Mouse (Mus musculus) cerebellum, adult 2 months (tissue): ENCODE results near the gene Def8. TPM values are rescaled to one million over a fixed set of nuclear protein-coding genes. Genes with fewer than 3 reads are reported as not detected.

Source experiments
- DNase-seq, 2 experiments: peaks; one replicate each; pipeline ENCODE4 v3.0.0; 2021
- H3K27ac ChIP-seq: fragments of 200-500 bp; 2 replicates; pipeline ENCODE4 v1.5.1; 2012; ENCODE audit warnings: low read length, control low read depth, inconsistent platforms; ENCODE audit not compliant: insufficient read depth
- H3K27me3 ChIP-seq: fragments of 200-500 bp; 2 replicates; pipeline ENCODE4 v1.6.1; 2012; ENCODE audit warnings: inconsistent platforms, mild to moderate bottlenecking, low read length, moderate library complexity; ENCODE audit not compliant: control insufficient read depth, insufficient read depth
- H3K4me1 ChIP-seq: fragments of 200-500 bp; 2 replicates; pipeline ENCODE4 v1.6.1; 2011; ENCODE audit warnings: low read length; ENCODE audit not compliant: control insufficient read depth, insufficient read depth
- H3K4me3 ChIP-seq: fragments of 200-500 bp; replicated peaks from 2 replicates; pipeline ENCODE3; 2011; ENCODE audit warnings: mild to moderate bottlenecking, low read depth, low read length, control low read depth; ENCODE audit not compliant: insufficient read depth
- CTCF ChIP-seq: fragments of 200-500 bp; IDR thresholded peaks from 2 replicates; pipeline ENCODE4 v1.5.1; 2011; ENCODE audit warnings: low read depth, mild to moderate bottlenecking, control low read depth, low read length, moderate library complexity, borderline replicate concordance; ENCODE audit not compliant: insufficient read depth
- POLR2A ChIP-seq: fragments of 200-500 bp; IDR thresholded peaks from 2 replicates; pipeline ENCODE4 v1.6.1; 2011; ENCODE audit warnings: low read length, control low read depth, borderline replicate concordance; ENCODE audit not compliant: insufficient read depth
- WGBS: fragments of 180-500 bp; shearing (Covaris S2); methylation state at CpG from one replicate; pipeline ENCODE4 v1.1.7; 2018; 5-methylcytosine and 5-hydroxymethylcytosine counted together
- polyA plus RNA-seq: library from polyadenylated mRNA; depleted of rRNA; stranded (reverse); fragments of >200 nt; gene quantifications from 2 replicates; pipeline ENCODE4 v1.2.3, GENCODE M21; 2012

Gene Def8
- polyA plus RNA-seq, 1 experiment, result 73.4 TPM

GRCm38 (mm10) chr8:123476911-123477736 is 53.8 kb downstream of the Def8 start:
- no peak for DNase-seq
- no peaks in the 10 kb centered on the region for H3K27me3 ChIP-seq
- TF ChIP-seq CTCF (no peak), POLR2A (no peak)
- H3K4me3 ChIP-seq, result peak overlapping the region; percentile 92
- peak overlapping the region; percentile 67 for H3K27ac ChIP-seq
- WGBS, result 5% methylated on average over 34 of the region's 34 CpGs
- H3K4me1 ChIP-seq, result peaks cover 10% of the 10 kb centered on the region; the same call in 1 of the 2 replicates

GRCm38 (mm10) chr8:123477737-123478258 is 54.5 kb downstream of the Def8 start, which contains the start of gene Afg3l1:
Afg3l1 (plus strand) TSS chr8:123477903.
- Histone ChIP-seq H3K27ac (peak within 1 kb of the TSS; percentile 85), H3K27me3 (no peaks in the 10 kb centered on the region), H3K4me1 (peaks cover 10% of the 10 kb centered on the region; the same call in 1 of the 2 replicates), H3K4me3 (peak within 1 kb of the TSS; percentile 92)
- peak; percentile 95 to 97 for DNase-seq
- WGBS, result under 1% methylated on average over 58 of the region's 58 CpGs
- TF ChIP-seq CTCF, result no peak
- peak; percentile 74 for TF ChIP-seq POLR2A

DNA sequence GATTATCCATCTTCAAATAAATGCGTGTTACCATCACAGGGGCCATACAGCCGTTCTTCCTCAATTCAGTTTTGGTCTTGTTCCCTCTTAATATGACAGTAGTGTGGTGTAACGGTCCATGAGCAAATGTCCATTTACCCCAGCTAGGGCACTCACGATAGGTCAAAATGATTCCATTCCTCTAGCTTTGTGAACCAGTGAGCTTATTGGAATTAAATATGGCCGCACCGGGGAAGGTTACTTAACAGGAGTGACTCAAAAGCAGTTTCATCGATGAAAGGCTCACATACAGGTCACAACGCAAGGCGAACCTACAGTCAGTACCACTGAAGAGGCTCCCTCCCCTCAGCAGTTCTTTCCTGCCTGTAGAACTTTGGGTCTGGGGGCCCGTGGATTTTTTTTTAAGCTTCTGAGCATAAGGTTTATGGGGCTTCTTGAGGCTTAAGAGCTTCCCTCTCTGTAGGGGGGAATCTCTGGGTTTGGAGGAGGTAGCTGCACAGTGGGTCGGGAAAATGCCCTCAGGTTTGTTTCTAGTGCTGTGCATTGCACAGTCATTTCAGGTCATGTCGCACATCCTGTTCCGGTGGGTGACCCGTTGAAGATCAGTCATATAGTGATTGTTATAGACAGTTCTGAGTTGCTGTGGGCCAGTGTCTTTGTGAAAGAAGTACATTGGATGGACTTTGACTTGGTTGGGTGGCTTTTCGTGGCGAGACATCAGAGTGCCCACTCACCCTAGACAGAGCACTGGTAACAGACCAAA is 55.3 kb downstream of the Def8 start:
- Histone ChIP-seq H3K27me3 (no peaks in the 10 kb centered on the region), H3K4me3 (peak overlapping the region; percentile 92), H3K4me1 (peaks cover 10% of the 10 kb centered on the region; the same call in 1 of the 2 replicates), H3K27ac (peak overlapping the region; percentile 85; the same call in 1 of the 2 replicates)
- no peak for TF ChIP-seq POLR2A
- no peak for TF ChIP-seq CTCF
- WGBS, result 26% methylated on average over 16 of the region's 16 CpGs
- peak in 1 of 2 experiments; percentile 24 for DNase-seq

- Histone ChIP-seq H3K4me1 (peaks cover 6% of the 10 kb centered on the region; the same call in 1 of the 2 replicates), H3K4me3 (no peak overlapping the region), H3K27me3 (no peaks in the 10 kb centered on the region), H3K27ac (no peak overlapping the region)
- no peak for DNase-seq
- TF ChIP-seq CTCF (peak; percentile 53; the same call in 1 of the 2 replicates), POLR2A (no peak)
- WGBS, result 85% methylated on average over 7 of the region's 7 CpGs
Observed at GRCm38 (mm10) chr8:123482627-123483026, 59.3 kb downstream of the Def8 start.

- H3K27ac ChIP-seq, result no peak overlapping the region
- no peak overlapping the region for H3K4me3 ChIP-seq
- TF ChIP-seq CTCF (no peak), POLR2A (no peak)
- 87% methylated on average over 15 of the region's 15 CpGs for WGBS
- DNase-seq, result no peak
- no peaks in the 10 kb centered on the region for H3K27me3 ChIP-seq
- no peaks in the 10 kb centered on the region for H3K4me1 ChIP-seq
Observed at GRCm38 (mm10) chr8:123491280-123492075, 68.2 kb downstream of the Def8 start.

DNA sequence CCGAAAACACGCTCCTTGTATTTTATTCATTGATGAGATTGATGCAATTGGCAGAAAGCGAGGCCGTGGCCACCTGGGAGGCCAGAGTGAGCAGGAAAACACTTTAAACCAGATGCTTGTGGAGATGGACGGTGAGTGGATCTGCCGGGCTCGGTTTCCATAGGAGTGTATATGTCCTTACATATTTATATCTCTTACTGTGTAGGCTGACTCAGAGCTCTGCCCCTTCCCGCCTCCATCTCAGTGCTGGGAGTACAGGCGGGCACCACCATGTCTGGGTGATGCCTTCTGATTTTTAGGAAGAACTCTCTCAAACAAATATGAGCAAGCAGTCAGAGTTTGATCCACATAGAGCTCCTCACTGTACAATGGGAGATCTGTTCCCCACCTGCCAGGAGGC is 69.6 kb downstream of the Def8 start:
- no peaks in the 10 kb centered on the region for H3K27me3 ChIP-seq
- 95% methylated on average over 9 of the region's 9 CpGs for WGBS
- H3K4me1 ChIP-seq, result no peaks in the 10 kb centered on the region
- TF ChIP-seq CTCF (no peak), POLR2A (no peak)
- no peak overlapping the region for H3K27ac ChIP-seq
- H3K4me3 ChIP-seq, result no peak overlapping the region
- no peak for DNase-seq

GRCm38 (mm10) chr8:123497699-123498098 is 74.4 kb downstream of the Def8 start:
- 84% methylated on average over 4 of the region's 4 CpGs for WGBS

More at GRCm38 (mm10) chr8:123497699-123498098, 74.4 kb downstream of the Def8 start:
- Histone ChIP-seq H3K27ac (no peak overlapping the region), H3K4me1 (peaks cover 15% of the 10 kb centered on the region), H3K4me3 (no peak overlapping the region), H3K27me3 (no peaks in the 10 kb centered on the region)
- no peak for DNase-seq
- 0 out of 2 replicates have a peak, but pooled peaks have one; percentile 6 for TF ChIP-seq CTCF
- no peak for TF ChIP-seq POLR2A
